Mouse (Mus musculus) olfactory bulb, adult 2 months (tissue): ENCODE data around the gene 1700125H20Rik.

Source experiments
- CTCF ChIP-seq: fragments of 200-500 bp; IDR thresholded peaks from 2 replicates; pipeline ENCODE4 v1.5.1; 2012; ENCODE audit warnings: low read depth, mild to moderate bottlenecking, low read length, moderate library complexity; ENCODE audit not compliant: insufficient read depth
- POLR2A ChIP-seq: fragments of 200-500 bp; IDR thresholded peaks from 2 replicates; pipeline ENCODE4 v1.6.1; 2012; ENCODE audit warnings: mild to moderate bottlenecking, low read depth, low read length, moderate library complexity; ENCODE audit not compliant: insufficient read depth

GRCm38 (mm10) chr11:85183284-85183779 is 13.1 kb downstream of the 1700125H20Rik start:
- TF ChIP-seq CTCF (no peak), POLR2A (no peak)
